Mouse (Mus musculus) erythroblast, embryonic 14.5 days (primary cell): Measurements from ENCODE around the gene Kctd14.

Experiments
- GATA1 ChIP-seq: IDR thresholded peaks from 2 replicates; pipeline ENCODE4 v1.6.1; 2012; ENCODE audit warnings: low read length, inconsistent platforms, mixed read lengths
- TAL1 ChIP-seq: IDR thresholded peaks from 3 replicates; pipeline ENCODE4 v1.6.1; 2012; ENCODE audit warnings: low read length, inconsistent platforms, mixed read lengths

GRCm38 (mm10) chr7:97407145-97407544 is 44.0 kb upstream of the Kctd14 start:
- TF ChIP-seq TAL1 (no peak), GATA1 (no peak)
